Mouse (Mus musculus) ES-Bruce4 (cell line): Measurements from ENCODE around the gene Clec12b. TPM values are rescaled to one million over a fixed set of nuclear protein-coding genes. Genes with fewer than 3 reads are reported as not detected.
"Not testable (repeated sequence)": the region's sequence is repeated elsewhere in the genome, so short reads cannot be mapped to it uniquely, and the experiment has no call there.

ENCODE experiments used
- H3K27ac ChIP-seq: 2 replicates; pipeline ENCODE4 v1.5.1; 2012; ENCODE audit warnings: low read length, inconsistent platforms; ENCODE audit not compliant: insufficient read depth
- H3K27me3 ChIP-seq: 2 replicates; pipeline ENCODE4 v1.6.1; 2012; ENCODE audit warnings: mild to moderate bottlenecking, low read length, inconsistent platforms; ENCODE audit not compliant: control insufficient read depth, poor library complexity, insufficient read depth, severe bottlenecking
- H3K36me3 ChIP-seq: 2 replicates; pipeline ENCODE4 v1.6.1; 2012; ENCODE audit warnings: inconsistent platforms, mild to moderate bottlenecking, low read length, moderate library complexity; ENCODE audit not compliant: control insufficient read depth, poor library complexity, insufficient read depth, severe bottlenecking
- H3K4me1 ChIP-seq: one replicate; pipeline ENCODE4 v1.8.1; 2011; ENCODE audit warnings: low read length; ENCODE audit not compliant: control insufficient read depth, insufficient read depth
- H3K4me3 ChIP-seq: 2 replicates; pipeline ENCODE4 v1.5.1; 2011; ENCODE audit warnings: low read depth, mild to moderate bottlenecking, low read length
- H3K9ac ChIP-seq: 2 replicates; pipeline ENCODE4 v1.6.1; 2012; ENCODE audit warnings: low read depth, mild to moderate bottlenecking, inconsistent platforms; ENCODE audit not compliant: poor library complexity, severe bottlenecking
- H3K9me3 ChIP-seq: replicated peaks from 2 replicates; pipeline ENCODE4 v1.6.1; 2012; ENCODE audit warnings: mild to moderate bottlenecking, low read length, inconsistent platforms; ENCODE audit not compliant: control insufficient read depth, poor library complexity, insufficient read depth, severe bottlenecking
- CTCF ChIP-seq: IDR thresholded peaks from one replicate; pipeline ENCODE4 v1.8.1; 2011; ENCODE audit warnings: low read depth, low read length
- EP300 ChIP-seq: IDR thresholded peaks from 2 replicates; pipeline ENCODE4 v1.6.1; 2011; ENCODE audit warnings: low read depth, low read length; ENCODE audit not compliant: insufficient read depth
- POLR2A ChIP-seq: IDR thresholded peaks from one replicate; pipeline ENCODE4 v1.8.1; 2011; ENCODE audit warnings: low read length; ENCODE audit not compliant: insufficient read depth
- polyA plus RNA-seq: library from polyadenylated mRNA; stranded (reverse); fragments of >200 nt; gene quantifications from 2 replicates; pipeline ENCODE4 v1.2.4, GENCODE M21; 2011; ENCODE audit warnings: low read depth; ENCODE audit not compliant: missing spikeins, insufficient read depth, insufficient read length

Gene Clec12b
- polyA plus RNA-seq, 1 experiment, result not detected

DNA sequence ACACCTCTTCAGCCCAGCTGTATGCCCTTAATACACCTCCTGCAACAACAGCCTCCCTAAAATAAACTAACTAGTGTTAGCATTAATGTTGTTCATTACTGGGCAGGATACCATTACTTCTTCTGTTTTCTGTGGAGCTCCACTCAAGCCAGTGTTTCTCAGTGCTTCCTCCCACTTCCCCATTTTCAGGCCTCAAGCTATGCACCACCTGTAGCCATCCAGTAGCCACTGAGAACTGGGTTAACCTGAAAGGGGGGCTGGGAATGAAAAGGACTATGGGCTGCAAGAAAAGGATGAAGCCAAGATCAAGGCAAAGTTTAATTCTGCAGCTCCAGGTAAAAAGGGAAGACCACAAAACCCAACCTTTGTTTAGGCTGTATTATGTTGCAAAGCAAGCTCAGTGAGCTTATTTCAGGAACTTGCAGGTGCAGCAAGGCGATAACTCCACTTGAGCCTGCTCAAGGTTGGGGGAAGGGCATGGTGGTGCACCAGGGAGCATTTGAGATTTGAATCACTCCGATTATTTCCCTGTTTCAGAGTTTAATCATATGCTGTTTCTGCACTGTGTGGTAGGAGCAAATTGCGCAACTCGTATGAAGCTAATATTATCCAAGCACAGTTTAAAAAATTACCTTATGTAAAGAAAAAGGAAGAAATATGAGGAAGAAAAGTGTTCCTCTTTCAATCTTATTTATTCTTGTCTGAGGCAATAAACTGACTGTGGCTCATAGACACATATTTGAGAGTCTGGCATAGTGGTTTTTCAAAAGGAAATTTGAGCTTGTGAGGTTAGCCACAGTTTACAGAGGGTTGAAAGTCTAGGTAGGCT lies 35.9 kb downstream of the Clec12b start:
- peaks cover 2% of the 10 kb centered on the region for H3K4me1 ChIP-seq
- peaks cover 16% of the 10 kb centered on the region for H3K9me3 ChIP-seq
- H3K4me3 ChIP-seq, result no peak overlapping the region
- H3K9ac ChIP-seq, result no peak overlapping the region
- H3K27me3 ChIP-seq, result no peaks in the 10 kb centered on the region
- TF ChIP-seq POLR2A, result no peak
- peak; percentile 86 for TF ChIP-seq EP300
- TF ChIP-seq CTCF, result no peak
- H3K36me3 ChIP-seq, result no peaks in the 10 kb centered on the region
- peak overlapping the region; percentile 79 for H3K27ac ChIP-seq

- Histone ChIP-seq H3K4me3 (no peak overlapping the region), H3K36me3 (no peaks in the 10 kb centered on the region), H3K27me3 (no peaks in the 10 kb centered on the region), H3K4me1 (no peaks in the 10 kb centered on the region), H3K9me3 (peaks cover 16% of the 10 kb centered on the region), H3K27ac (no peak overlapping the region), H3K9ac (no peak overlapping the region)
- TF ChIP-seq POLR2A (no peak), CTCF (no peak), EP300 (no peak)
Observed at GRCm38 (mm10) chr6:129344408-129344807, 41.3 kb downstream of the Clec12b start.

- H3K9ac ChIP-seq, H3K27ac ChIP-seq, H3K27me3 ChIP-seq, H3K4me1 ChIP-seq, H3K9me3 ChIP-seq, H3K4me3 ChIP-seq, H3K36me3 ChIP-seq: not testable (repeated sequence)
Observed at GRCm38 (mm10) chr6:129342391-129342790, 43.3 kb downstream of the Clec12b start, which contains the start of gene Clec12a. Gene Clec12a, plus strand, starts transcription at chr6:129342691.

DNA sequence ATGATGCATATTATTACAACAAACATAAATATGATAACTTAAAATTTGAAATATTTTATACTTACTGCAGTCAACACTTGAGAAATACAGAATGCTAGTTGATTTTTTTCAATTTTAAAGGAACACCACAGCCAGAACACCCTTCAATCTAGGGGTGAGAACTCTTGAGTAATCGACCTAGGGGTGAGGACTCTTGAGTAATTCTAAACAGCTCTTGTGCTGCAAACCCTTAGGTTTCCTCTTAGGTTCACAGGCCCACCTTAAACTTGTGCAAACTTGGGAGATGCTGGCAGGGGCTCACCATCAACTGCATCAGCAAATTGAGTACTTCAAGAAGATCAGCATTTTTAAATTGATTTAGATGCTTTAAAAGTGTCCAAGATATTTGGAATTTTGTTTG lies 47.9 kb downstream of the Clec12b start:
- Histone ChIP-seq H3K4me1 (no peaks in the 10 kb centered on the region), H3K27ac (no peak overlapping the region), H3K36me3 (no peaks in the 10 kb centered on the region), H3K27me3 (no peaks in the 10 kb centered on the region), H3K9ac (no peak overlapping the region), H3K4me3 (no peak overlapping the region), H3K9me3 (no peaks in the 10 kb centered on the region)
- TF ChIP-seq POLR2A (no peak), EP300 (no peak), CTCF (no peak)

GRCm38 (mm10) chr6:129333674-129334078 lies 52.0 kb downstream of the Clec12b start:
- H3K9ac ChIP-seq, result no peak overlapping the region
- no peaks in the 10 kb centered on the region for H3K4me1 ChIP-seq
- H3K36me3 ChIP-seq, result no peaks in the 10 kb centered on the region
- H3K27ac ChIP-seq, result no peak overlapping the region
- H3K4me3 ChIP-seq, result no peak overlapping the region
- TF ChIP-seq EP300 (no peak), CTCF (peak; percentile 80)
- H3K9me3 ChIP-seq, result no peaks in the 10 kb centered on the region
- no peaks in the 10 kb centered on the region for H3K27me3 ChIP-seq

GRCm38 (mm10) chr6:129331610-129332009 lies 54.1 kb downstream of the Clec12b start, which contains the start of gene 4922502D21Rik:
Gene 4922502D21Rik, minus strand, starts transcription at chr6:129331796.
- TF ChIP-seq CTCF (no peak), POLR2A (no peak), EP300 (no peak)
- no peak within 1 kb of the TSS for H3K9ac ChIP-seq
- no peaks in the 10 kb centered on the region for H3K4me1 ChIP-seq
- no peak within 1 kb of the TSS for H3K27ac ChIP-seq
- H3K36me3 ChIP-seq, result no peaks in the 10 kb centered on the region
- no peak within 1 kb of the TSS for H3K4me3 ChIP-seq
- 0 out of 2 replicates have a peak, but pooled peaks cover 1% of the 10 kb centered on the region for H3K27me3 ChIP-seq
- no peaks in the 10 kb centered on the region for H3K9me3 ChIP-seq
